Mouse (Mus musculus) CD8-positive naive resting alpha-beta T cell, adult 2 months (primary cell): ENCODE results near the gene Mtr.

Experiments used
- DNase-seq, 2 experiments: peaks; one replicate each; pipeline ENCODE4 v3.0.0; 2022; ENCODE audit warnings: low read depth in 2 of 2, low spot score in 2 of 2

Gene Mtr

DNA sequence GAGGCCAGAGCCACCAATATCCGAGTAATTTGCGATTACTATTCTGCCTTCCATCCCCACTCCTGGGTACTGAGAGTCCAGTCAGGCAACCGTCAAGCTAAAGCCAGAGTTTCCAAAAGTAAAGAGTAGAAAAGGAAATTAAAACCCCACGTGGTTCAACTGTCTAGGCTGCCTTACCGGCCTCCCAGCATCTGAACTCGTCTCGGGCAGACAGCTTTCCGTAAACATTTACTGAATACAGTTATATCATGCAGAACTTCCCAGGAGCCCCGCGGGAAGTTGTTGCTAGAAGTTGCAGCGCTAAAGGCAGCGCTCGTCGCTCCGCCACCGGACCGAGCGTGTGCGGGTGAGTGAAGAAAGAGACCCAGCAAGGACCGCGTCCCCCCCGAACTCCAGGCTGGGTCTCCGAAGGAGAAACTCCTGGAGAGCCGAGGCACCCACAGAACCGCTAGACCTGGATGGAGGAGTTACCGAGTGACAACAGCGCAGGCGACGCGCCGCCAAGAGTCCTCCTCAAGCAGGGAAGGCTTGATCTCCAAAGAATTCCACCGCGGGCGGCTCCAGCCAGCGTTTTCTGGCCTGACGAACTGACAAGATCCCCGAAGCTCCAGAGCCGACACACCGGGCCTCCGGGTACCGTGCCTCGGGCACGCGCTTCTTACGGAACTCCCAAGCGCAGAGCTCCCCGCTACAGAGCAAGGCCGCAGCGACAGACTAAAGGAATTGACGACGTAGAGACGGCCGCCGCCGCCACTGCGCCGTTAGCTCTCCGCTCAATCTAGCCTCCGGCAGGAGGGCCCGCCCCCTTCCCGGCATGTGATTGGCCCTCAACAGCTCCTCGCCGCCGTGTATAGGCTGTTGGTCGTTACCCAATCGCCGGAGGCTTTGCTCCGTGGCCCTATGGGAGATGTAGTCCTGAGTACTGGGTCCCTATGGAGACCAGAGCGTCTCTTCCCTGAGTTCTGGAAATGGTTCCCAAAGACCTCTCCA is at the start of gene Mtr:
Gene Mtr, minus strand, starts transcription at position 723 of the 990 bp plus-strand sequence.
- DNase-seq, result peak; percentile 74 to 80

DNA sequence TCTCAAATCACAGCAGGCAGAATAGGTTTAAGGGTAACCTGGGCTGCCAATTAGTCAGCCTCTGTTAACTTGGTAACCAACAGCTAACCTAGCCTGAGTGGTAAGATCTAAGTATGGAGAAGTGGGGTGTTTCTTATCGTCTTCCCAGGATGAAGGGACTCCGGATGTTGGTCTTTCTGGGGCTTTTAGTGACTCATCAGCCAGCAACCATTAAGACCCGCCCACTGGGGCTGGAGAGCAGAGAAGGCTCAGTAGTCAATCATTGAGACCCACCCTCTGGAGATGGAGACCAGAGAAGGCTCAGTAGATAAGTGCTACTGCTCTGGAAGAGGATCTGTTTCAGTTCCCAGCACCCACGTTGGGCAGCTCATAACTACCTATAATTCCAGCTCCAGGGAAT is 49.4 kb upstream of the Mtr start:
- DNase-seq, result no peak

DNA sequence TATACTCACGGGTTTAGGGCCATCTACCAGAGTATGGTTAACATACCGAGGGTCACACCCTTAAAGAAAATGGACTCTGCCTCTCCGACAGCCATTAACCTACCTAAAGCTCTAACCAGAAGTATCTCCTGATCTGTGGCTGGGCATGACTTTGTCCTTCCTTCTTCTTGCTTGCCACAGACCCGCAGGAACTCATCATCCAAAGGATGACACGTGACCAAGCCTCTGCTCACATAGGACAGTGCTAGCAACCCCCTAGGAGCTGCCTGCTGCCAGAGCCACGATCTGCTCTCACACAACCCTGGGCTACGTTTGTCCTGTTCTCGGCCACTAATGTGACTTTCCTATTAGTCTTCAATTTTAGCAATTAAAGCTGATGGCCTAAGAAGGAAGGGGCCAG is 47.6 kb upstream of the Mtr start:
- DNase-seq, result no peak

DNA sequence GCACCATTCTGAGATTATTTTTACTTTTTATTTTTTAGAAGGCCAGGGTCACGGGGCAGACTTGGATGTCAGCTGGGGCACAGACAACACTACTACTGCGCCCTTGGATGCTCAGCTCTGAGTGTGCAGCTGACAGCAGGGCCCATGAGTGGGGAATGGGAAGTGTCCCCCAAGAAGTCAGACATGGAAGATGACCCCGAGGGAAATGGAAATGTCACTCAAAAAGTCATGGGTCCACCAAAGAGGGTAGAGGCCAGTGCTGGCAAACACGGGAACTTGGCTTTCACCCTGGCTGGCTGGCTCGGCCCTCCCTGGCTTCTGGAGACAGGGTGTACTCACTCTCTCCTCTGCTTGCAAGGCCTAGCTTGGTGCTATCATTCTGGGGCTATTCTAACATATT is 47.1 kb upstream of the Mtr start:
- no peak for DNase-seq

DNA sequence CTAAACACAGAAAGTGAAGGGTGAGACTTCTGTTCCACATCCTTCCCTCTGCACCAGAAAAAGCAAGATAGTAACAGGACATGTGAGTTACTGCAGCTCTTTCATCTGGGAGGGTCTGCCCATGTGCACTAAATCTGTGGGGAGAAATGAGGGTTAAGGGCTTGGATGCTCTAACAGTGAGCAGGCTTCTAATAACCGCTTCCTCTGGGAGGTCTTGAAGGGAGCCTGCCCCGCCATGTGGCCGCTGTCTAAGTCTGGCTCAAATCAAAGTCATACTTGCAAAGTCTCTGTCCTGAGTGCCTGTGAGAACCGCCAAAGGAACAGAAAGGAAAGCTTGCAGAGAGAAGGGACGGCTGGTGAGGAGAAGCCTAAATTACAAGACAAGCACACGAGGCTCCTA is 39.9 kb upstream of the Mtr start:
- no peak for DNase-seq

DNA sequence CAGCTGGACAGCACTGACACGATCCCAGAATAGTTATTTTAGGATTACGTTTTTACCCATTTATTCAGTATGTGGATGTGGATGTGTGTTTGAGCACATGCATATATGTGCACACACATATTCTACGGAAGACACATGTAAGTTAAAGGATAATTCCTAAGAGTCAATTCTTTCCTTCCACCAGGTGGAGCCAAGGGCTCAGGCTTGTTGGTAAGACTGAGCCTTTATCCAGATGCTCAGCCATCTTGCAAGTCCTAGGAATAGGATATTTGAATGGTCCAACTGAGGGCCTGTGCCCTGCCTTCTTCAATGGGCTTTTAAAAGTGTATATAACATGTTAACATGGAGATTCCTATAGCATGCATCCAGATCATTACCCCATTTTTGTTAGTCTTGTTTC is 38.8 kb upstream of the Mtr start:
- no peak for DNase-seq

DNA sequence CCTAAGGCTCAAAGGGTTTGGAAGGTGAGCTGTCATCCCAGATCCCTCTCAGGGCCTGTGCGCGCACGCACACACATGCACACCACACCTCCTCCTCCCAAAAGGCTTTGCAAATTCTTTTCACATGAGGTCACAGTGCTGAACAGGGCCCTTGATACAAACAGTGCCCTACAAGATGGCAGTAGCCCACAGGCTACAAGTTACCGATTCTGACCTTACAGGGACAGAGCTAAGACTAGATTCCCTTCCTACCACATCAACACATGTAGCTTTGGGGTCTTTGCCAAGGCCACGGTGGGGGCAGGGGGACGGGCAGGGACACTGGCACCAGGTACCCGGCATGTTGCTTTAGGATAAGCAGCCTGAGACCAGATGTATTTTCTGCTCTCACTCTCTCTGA is 35.9 kb upstream of the Mtr start:
- DNase-seq, result no peak

DNA sequence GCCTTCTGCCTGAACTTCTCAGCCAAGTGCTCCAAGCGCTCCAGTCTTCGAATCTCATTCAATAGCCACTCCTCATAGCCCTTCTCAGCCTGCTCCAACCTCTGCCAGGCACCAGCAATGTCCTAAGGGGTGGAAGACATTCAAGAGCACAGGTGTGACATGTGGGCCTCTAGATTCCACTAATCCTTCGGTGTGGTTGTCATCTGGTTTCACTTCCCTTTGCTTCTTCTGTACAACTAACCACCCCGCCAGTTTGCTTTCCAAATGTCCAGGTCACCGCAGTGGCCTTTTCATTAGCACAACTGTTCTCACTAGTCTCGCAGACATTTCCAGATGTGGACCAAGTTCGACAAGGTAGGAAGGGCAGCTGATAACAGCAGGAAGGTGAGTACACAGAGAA is 32.8 kb upstream of the Mtr start:
- DNase-seq, result no peak

DNA sequence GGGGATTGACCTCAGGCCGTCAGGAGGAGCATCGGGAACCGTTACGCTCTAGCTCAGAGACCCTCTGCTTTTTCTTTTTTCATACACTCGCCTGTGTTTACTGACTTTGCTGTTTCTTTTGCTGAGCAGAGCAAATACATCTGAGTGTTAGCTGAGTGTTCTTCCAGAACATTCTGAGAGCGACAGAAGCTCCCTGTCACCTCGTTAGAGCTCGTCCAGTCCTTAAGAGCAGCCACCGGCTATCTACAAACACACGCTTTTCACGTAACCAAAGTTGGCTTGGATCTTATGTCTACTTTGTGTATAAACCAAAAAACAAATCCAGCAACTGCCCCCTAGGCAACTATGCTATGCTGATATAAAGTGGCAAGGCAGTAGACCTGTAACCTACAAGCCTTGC is 26.6 kb upstream of the Mtr start:
- DNase-seq, result no peak

DNA sequence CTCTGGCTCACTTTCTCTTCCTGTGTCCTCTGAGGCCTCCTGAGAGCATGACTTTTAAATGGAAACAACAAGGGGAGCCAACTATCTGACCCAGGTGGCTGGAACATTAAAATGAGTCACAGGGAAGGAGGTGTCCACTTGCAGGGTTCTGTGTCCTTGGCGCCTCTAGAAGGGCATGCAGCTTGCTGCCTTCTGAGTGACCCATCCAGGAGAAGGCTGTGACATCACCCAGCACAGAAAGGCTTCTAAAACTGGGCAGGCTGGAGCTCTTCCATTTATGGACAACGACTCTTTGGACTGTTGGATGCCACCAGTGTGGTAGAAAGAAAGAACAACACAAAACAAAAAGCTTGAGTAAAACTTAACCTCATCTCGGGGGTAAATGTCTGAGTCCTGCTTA is 25.9 kb upstream of the Mtr start:
- DNase-seq, result no peak

DNA sequence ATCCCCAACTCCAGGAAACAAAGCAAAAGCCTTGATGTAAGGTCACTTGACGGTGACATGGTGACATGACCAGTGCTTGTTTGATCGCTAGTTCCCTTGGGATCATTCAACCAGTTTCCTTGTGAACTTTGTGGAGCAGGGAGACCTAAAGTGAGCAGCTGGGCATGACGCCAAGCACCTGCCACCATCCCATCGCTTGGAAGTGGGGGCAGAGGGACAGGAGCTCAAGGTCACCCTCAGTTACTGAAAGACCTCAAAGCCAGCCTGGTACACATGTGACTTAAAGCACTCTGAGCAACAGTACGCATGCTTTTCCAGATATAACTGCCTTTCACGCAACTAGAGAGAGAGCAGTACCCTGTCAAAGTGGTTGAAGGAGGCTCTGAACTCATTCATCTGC is 16.8 kb upstream of the Mtr start:
- DNase-seq, result no peak

DNA sequence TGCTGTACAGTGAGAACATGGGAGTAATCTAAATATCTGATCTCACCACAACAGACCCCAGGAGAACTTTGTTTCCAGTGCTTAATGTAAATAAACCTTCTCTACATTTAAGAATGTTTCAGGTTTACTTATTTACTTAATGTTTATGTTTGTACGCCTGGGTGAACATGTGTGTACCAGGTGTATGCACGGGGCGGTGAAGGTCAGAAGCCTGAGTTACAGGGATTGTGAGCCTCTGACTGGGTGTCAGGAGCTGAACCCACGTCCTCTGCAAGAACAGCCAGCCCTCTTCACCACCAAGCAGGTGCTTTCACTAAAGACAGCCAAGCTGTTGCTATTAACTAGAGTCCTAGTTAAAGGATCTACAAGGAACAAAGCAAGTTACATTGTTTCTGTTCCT is 16.3 kb upstream of the Mtr start:
- no peak for DNase-seq

DNA sequence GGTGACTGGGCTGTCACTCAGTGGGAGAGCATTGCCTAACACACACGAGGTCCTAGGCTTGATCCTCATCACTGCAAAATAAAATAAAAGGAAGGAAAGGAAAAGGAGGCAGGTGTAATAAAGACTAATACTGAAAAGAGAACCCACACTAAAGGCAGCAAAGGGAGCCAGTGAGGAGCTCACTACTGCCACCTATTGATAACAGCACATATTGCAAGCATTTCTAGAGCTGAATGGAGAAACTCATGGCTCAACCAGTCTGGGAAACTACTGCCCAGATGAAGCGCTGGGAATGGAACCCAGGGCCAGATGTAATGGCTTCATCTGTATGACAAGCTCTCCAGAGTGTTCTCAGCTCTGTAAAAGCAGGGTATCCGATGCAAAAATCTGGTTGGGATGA is 15.0 kb upstream of the Mtr start:
- DNase-seq, result peak; percentile 52 to 59

DNA sequence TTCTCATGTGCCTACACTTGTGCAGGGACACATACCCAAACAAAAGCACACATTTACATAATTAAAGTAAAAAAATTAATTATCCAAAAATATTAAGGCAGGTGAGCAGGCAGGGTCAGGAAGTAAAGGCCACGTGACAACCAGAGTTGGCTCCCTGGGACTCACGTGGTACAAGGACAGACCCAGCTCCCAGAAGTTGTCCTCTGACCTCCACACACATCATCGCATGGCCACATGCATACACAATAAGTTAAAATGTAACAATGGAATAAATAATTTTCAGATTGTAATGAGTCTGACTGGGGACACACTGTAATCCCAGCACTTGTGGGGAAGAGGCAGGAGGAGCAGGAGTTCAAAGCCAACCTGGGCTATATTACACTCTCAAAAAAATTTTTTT is 10.1 kb upstream of the Mtr start:
- DNase-seq, result no peak

DNA sequence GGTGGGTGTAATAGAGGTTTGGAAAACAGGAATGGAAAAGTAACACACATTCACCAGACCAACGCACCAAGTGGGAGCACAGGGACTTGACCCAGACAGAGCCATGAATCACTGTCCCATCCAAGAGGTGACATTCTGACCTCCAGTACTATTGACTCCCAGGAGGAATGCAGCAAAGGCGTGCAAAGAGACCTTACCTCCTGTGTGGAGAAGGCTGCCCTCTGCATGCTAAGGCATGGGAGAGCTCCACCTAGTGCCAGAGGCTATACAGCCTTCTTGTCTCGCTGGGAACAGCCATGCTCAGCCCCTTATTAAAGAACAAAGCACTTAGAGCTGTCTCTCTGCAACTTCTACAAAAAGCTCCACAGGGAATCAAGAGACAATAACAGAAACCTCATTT is 9.2 kb upstream of the Mtr start:
- no peak for DNase-seq

DNA sequence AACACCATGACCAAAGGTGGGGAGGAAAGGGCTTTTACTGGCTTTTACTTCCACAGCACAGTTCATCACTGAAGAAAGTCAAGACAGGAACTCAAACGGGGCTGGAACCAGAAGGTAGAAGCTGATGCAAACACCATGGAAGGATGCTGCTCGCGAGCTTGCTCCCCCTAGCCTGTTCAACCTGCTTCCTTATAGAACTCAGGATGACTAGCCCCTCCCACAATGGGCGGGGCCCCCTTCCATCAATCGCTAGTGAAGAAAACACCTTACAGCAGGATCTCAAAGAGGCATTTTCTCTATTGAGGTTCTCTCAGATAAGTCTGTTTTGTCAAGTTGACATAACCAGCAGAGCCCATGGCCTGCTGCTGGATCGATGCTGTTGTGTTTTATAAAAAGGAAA is 6.1 kb upstream of the Mtr start:
- DNase-seq, result no peak

DNA sequence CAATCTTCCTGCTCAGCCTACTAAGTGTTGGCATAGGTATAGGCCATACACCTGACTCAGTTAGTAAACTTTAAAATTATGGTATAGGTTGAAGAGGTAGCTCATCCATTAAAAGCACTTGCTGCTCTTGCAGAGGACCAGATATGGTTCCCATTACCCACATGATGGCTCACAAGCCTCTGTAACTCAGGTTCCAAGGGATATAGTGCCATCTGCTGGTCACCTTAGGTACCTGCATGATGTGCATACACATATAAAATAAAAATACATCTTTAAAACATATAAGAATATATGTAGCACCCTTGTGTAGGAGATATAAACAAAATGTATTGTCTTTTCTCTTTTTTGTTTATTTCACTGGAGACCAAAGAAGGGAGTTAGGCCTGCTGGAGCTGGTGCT is 3.6 kb upstream of the Mtr start:
- DNase-seq, result no peak

DNA sequence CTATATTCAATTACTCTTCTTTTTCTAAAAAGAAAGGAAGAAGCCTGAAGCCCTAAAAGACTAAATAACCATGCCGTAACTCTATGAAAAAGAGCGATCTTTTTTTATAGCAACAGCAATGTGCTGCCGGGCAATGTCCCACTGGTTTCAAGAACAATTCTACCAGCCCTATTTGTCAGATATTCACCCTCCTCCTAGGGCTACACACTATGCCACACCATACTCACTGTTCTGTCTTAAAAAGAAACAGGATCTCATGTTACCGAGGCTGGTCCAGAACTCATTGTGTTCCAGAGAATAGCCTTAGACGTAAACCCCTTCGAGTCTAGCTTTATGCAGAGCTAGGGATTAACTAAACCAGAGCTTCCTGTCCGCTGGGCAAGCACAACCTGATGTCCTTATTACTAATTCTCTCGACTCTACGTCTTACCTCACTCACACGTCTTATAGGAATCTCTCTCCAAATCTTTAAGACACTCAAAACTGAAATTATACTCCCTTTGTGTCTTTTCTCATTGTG is 982 bp downstream of the Mtr start:
- no peak for DNase-seq

DNA sequence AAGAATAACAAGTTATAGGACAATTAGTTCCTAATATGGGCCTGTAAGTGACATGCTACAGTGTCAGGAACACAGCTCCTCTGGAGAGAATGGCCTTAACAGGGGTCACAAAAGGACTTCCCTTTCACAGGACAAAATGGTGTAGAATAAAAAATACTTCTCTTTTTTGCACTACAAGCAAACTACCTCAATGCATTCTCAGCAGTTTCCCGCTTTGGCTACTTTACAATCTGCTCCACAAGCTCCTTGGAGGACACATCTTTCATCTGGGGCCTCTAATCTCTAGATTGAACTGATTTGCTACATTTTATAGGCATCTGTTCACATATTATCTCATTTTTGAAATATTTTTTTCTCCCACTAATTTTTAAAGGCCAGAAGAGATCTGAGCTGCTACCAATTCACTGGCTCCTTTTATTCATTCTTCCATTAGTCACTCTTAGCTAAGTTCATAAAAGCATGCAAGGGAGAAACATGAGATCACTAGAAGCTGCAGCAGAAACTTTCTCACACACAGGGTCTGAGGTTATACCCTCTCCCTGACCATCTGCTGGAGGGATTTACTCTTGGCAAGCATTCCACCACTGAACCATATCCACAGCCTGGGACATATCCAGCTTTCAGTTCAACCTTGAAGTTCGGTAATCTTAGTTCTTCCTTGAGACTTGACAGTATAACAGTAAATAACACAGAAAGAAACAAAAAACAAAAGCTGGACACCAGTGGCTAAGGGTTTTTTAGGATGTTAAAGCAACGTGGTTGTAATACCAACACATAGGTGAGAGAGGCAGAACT is 1.8 kb downstream of the Mtr start:
- no peak for DNase-seq

DNA sequence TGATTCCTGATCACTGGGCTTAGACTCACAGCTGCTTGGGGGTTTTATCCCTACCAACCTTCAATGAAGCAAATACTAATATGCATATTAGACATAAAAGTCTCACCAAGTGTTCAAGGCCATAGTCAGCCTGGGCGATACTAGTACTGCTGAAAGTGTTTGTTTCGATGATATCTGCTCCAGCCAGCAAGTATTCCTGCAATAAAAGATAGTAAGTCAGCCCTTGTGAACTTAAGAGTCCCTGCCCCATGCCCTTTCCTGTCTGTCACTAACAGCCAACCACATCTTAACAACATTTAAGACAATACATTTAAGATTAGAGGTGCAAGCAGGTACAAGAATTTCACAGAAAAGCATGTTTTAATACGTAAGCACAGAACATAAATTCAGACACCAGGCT is 7.4 kb downstream of the Mtr start:
- no peak for DNase-seq

DNA sequence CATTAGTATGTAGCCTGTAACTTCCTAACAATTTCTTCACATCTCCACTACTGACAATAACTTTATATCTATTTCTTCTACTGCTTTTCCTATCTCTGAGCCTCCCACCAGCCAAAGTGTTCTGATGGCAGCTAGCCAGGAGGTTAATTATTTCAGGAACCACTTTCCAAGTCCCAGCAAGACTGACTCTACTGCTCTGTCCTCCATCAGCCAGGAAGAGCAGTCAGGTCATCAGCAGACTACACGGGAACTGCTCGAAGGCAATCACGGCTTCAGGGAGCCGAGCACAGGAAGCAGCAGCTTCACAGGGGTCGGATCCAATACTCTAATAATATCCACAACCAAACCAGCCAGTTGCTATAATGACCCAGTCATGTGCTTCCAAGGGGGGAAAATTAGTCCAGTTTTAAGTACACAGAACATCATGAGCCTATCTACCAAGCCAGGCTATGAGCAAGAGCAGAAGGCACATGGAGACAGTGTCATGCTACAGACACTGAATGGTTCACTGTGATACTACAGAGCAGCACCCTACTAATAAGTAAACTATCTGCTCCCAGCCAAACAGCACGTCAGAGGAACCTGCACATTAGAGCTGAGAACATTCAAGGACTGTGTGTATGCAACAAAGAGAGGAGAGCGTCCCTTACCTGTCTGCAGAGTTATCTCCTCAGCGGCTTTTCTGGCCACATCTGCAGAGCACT is 8.6 kb downstream of the Mtr start:
- DNase-seq, result no peak

DNA sequence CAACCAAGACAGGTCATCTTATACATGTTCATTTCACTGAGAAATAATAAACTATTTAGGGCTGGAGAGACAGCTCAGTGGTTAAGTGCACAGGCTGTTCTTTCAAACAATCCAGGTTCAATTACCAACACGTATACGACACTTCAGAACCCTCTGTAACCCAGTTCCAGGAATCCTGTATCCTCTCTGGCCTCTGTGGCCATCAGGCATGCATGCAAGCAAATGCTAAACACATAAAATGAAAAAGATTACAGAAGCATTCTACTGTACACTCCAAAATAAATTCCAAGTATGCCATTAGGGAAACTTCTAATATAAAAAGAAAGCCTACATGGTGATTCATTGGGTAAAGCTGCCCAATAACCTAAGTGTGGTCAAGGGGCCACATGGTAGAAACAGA is 12.0 kb downstream of the Mtr start:
- DNase-seq, result no peak
